Mouse (Mus musculus) neural tube, embryonic 14.5 days (tissue): ENCODE results near the gene Ehd4. TPM values are rescaled to one million over a fixed set of nuclear protein-coding genes. Genes with fewer than 3 reads are reported as not detected.
A peak's percentile ranks its signal among the peaks of the same experiment; 100 is the strongest.

Experiments
- ATAC-seq: fragments of 200-750 bp; cut with Nextera tagmentation; 2 replicates; pipeline ENCODE4 v1.8.0; 2017; ENCODE audit warnings: low read depth, mild to moderate bottlenecking, moderate TSS enrichment, moderate library complexity
- H3K27ac ChIP-seq: fragments of 300-500 bp; sonication (generic); 2 replicates; pipeline ENCODE4 v1.5.1; 2014; ENCODE audit warnings: low read depth, mild to moderate bottlenecking, control low read depth, low read length, moderate library complexity, mixed read lengths
- H3K27me3 ChIP-seq: fragments of 300-500 bp; sonication (generic); 2 replicates; pipeline ENCODE4 v1.6.1; 2014; ENCODE audit warnings: low read length; ENCODE audit not compliant: control insufficient read depth, insufficient read depth
- H3K36me3 ChIP-seq: fragments of 300-500 bp; sonication (generic); 2 replicates; pipeline ENCODE4 v1.6.1; 2014; ENCODE audit warnings: low read length, mixed read lengths; ENCODE audit not compliant: control insufficient read depth, insufficient read depth
- H3K4me1 ChIP-seq: fragments of 300-500 bp; sonication (generic); 2 replicates; pipeline ENCODE4 v1.6.1; 2014; ENCODE audit warnings: low read length; ENCODE audit not compliant: control insufficient read depth, insufficient read depth
- H3K4me2 ChIP-seq: fragments of 300-500 bp; sonication (generic); 2 replicates; pipeline ENCODE4 v1.6.1; 2014; ENCODE audit warnings: mild to moderate bottlenecking, low read depth, low read length, control low read depth
- H3K4me3 ChIP-seq: fragments of 300-500 bp; sonication (generic); 2 replicates; pipeline ENCODE4 v1.5.1; 2014; ENCODE audit warnings: low read depth, low read length, control low read depth, mixed read lengths
- H3K9ac ChIP-seq: fragments of 300-500 bp; sonication (generic); replicated peaks from 2 replicates; pipeline ENCODE4 v1.6.1; 2014; ENCODE audit warnings: low read depth, mild to moderate bottlenecking, control low read depth, low read length, mixed read lengths
- H3K9me3 ChIP-seq: fragments of 300-500 bp; sonication (generic); 2 replicates; pipeline ENCODE4 v1.6.1; 2016; ENCODE audit warnings: low read length; ENCODE audit not compliant: control insufficient read depth
- WGBS: fragments of 180-500 bp; shearing (Covaris S2); extraction: QIAGEN DNeasy Blood & Tissue Kit; methylation state at CpG from one replicate; pipeline ENCODE4 v1.1.7; 2014; 5-methylcytosine and 5-hydroxymethylcytosine counted together
- polyA plus RNA-seq: library from polyadenylated mRNA; unstranded; fragments of >200 nt; fragmentation: Nextera tagmentation; extraction: Ambion mirVana; gene quantifications from 2 replicates; pipeline ENCODE4 v1.2.1, GENCODE M21; 2014

Ehd4 gene
- polyA plus RNA-seq, 1 experiment from 2014 or later, result 8.2 TPM

DNA sequence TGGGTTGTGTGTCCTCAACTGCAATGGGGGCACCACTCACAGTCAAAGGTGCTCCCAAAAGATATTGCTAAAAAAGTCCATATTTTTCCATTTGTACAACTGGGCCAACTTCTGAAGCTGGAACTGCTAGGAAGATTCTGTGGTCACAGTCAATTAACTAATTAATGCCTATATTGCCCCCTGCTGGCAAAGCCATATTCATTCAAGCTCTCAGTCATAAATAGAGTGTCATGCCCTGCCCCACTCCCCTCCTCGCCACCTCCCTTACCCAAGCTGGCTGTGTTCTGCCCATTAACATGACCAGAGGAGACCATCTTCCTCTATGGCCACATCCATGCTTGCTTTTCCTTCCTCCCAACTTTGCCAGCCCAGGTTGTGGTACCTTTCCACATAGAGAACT, 16.3 kb upstream of the Ehd4 start:
- no peaks in the 10 kb centered on the region for H3K36me3 ChIP-seq
- no peak overlapping the region for H3K9ac ChIP-seq
- H3K27ac ChIP-seq, result no peak overlapping the region
- H3K27me3 ChIP-seq, result no peaks in the 10 kb centered on the region
- 55% methylated on average over 1 of the region's 1 CpGs for WGBS
- H3K9me3 ChIP-seq, result no peaks in the 10 kb centered on the region
- H3K4me1 ChIP-seq, result no peaks in the 10 kb centered on the region
- ATAC-seq, result no peak
- H3K4me3 ChIP-seq, result no peak overlapping the region
- H3K4me2 ChIP-seq, result no peak overlapping the region

DNA sequence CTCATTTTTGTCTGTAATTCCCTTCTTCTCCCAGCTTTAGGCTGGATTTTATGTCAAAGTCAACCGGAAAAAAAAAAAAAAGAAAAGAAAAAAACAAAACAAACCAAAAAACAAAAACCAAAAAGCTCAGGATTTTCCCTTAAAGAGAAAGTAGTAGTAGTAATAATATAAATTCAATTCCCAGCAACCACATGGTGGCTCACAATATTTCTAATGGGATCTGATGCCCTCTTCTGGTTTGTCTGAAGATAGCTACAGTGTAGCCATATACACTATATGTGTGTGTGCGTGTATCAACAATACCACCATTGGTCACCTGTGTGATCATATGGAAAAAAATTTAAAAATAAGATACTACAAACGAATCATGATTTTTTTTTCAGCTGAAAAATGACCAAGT, 15.0 kb upstream of the Ehd4 start:
- Histone ChIP-seq H3K9ac (no peak overlapping the region), H3K4me1 (no peaks in the 10 kb centered on the region), H3K4me3 (no peak overlapping the region), H3K27me3 (no peaks in the 10 kb centered on the region), H3K36me3 (no peaks in the 10 kb centered on the region), H3K4me2 (no peak overlapping the region), H3K9me3 (no peaks in the 10 kb centered on the region), H3K27ac (no peak overlapping the region)
- ATAC-seq, result no peak
- WGBS, result 91% methylated on average over 3 of the region's 3 CpGs

GRCm38 (mm10) chr2:120167763-120168162, 13.4 kb upstream of the Ehd4 start:
- no peak overlapping the region for H3K9ac ChIP-seq
- H3K36me3 ChIP-seq, result no peaks in the 10 kb centered on the region
- H3K4me3 ChIP-seq, result no peak overlapping the region
- no peak overlapping the region for H3K4me2 ChIP-seq
- H3K27ac ChIP-seq, result no peak overlapping the region
- no peak for ATAC-seq
- H3K9me3 ChIP-seq, result no peaks in the 10 kb centered on the region
- no peaks in the 10 kb centered on the region for H3K27me3 ChIP-seq
- no peaks in the 10 kb centered on the region for H3K4me1 ChIP-seq
- WGBS, result 89% methylated on average over 8 of the region's 8 CpGs

DNA sequence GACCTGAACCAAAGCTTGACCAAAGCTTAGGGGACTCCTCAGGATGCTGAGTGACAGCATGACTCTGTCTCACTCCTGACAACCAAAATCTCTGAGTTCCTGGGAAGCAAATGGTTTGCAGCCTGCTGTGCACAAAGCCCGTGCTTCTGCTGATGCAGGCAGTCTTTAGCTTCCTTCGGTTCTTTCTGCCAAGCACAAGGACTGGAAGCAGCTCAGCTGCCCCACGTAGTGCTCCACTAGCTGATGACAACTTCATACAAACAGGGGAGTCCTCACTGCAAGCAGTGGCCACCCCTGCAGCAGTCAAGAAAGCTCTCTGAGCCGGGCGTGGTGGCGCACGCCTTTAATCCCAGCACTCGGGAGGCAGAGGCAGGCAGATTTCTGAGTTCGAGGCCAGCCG, 11.1 kb upstream of the Ehd4 start:
- no peak overlapping the region for H3K4me3 ChIP-seq
- no peaks in the 10 kb centered on the region for H3K36me3 ChIP-seq
- ATAC-seq, result no peak
- 85% methylated on average over 10 of the region's 10 CpGs for WGBS
- H3K4me2 ChIP-seq, result no peak overlapping the region
- no peaks in the 10 kb centered on the region for H3K27me3 ChIP-seq
- no peaks in the 10 kb centered on the region for H3K4me1 ChIP-seq
- no peak overlapping the region for H3K9ac ChIP-seq
- H3K9me3 ChIP-seq, result no peaks in the 10 kb centered on the region
- no peak overlapping the region for H3K27ac ChIP-seq

DNA sequence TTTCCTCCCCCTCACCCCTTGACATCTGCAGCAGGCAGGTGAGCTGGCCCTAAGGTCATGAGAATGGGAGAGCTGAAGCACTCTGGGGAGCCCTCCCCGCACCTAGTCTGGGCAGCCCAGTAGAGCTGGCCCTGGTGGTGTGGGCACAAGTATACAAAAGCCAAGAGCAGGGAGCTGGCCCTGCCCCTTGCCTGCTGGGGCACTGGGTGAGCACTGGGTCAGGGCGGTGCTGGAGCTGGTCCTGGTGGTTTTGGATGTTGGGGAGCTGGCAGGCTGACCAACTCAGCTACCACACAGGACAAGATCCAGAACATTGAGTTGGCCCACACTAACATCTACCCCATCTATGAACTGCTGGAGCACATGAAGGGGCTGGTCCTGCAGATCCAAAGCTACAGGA, 5.0 kb upstream of the Ehd4 start:
- Histone ChIP-seq H3K9ac (no peak overlapping the region), H3K4me3 (no peak overlapping the region), H3K36me3 (no peaks in the 10 kb centered on the region), H3K9me3 (no peaks in the 10 kb centered on the region), H3K27ac (no peak overlapping the region), H3K27me3 (no peaks in the 10 kb centered on the region), H3K4me1 (no peaks in the 10 kb centered on the region), H3K4me2 (no peak overlapping the region)
- no peak for ATAC-seq
- 77% methylated on average over 2 of the region's 2 CpGs for WGBS

GRCm38 (mm10) chr2:120158846-120159245, 4.4 kb upstream of the Ehd4 start:
- Histone ChIP-seq H3K4me3 (no peak overlapping the region), H3K4me2 (no peak overlapping the region), H3K4me1 (no peaks in the 10 kb centered on the region), H3K9ac (no peak overlapping the region), H3K9me3 (no peaks in the 10 kb centered on the region), H3K27ac (no peak overlapping the region), H3K27me3 (0 out of 2 replicates have a peak, but pooled peaks cover 3% of the 10 kb centered on the region), H3K36me3 (no peaks in the 10 kb centered on the region)
- WGBS, result 56% methylated on average over 1 of the region's 1 CpGs
- no peak for ATAC-seq

GRCm38 (mm10) chr2:120158016-120158415, 3.6 kb upstream of the Ehd4 start:
- Histone ChIP-seq H3K4me2 (no peak overlapping the region), H3K9me3 (no peaks in the 10 kb centered on the region), H3K36me3 (no peaks in the 10 kb centered on the region), H3K4me1 (no peaks in the 10 kb centered on the region), H3K27ac (no peak overlapping the region), H3K27me3 (0 out of 2 replicates have a peak, but pooled peaks cover 3% of the 10 kb centered on the region), H3K4me3 (no peak overlapping the region), H3K9ac (no peak overlapping the region)
- no peak for ATAC-seq
- 65% methylated on average over 5 of the region's 5 CpGs for WGBS

- Histone ChIP-seq H3K9me3 (no peaks in the 10 kb centered on the region), H3K9ac (no peak overlapping the region), H3K27ac (no peak overlapping the region), H3K4me3 (no peak overlapping the region), H3K36me3 (no peaks in the 10 kb centered on the region), H3K27me3 (0 out of 2 replicates have a peak, but pooled peaks cover 3% of the 10 kb centered on the region), H3K4me1 (no peaks in the 10 kb centered on the region), H3K4me2 (no peak overlapping the region)
- 77% methylated on average over 2 of the region's 2 CpGs for WGBS
- ATAC-seq, result no peak
Observed at GRCm38 (mm10) chr2:120157606-120158005, 3.2 kb upstream of the Ehd4 start.

GRCm38 (mm10) chr2:120153586-120154360, 633 bp downstream of the Ehd4 start:
- Histone ChIP-seq H3K27me3 (0 out of 2 replicates have a peak, but pooled peaks cover 3% of the 10 kb centered on the region), H3K4me1 (no peaks in the 10 kb centered on the region), H3K4me2 (peak overlapping the region; percentile 96), H3K4me3 (peak overlapping the region; percentile 68), H3K9ac (peak overlapping the region; percentile 52), H3K27ac (no peak overlapping the region), H3K36me3 (no peaks in the 10 kb centered on the region), H3K9me3 (no peaks in the 10 kb centered on the region)
- no peak; the same call in 1 of the 2 replicates for ATAC-seq
- 4% methylated on average over 38 of the region's 38 CpGs for WGBS
